In the genomic region with DNA sequence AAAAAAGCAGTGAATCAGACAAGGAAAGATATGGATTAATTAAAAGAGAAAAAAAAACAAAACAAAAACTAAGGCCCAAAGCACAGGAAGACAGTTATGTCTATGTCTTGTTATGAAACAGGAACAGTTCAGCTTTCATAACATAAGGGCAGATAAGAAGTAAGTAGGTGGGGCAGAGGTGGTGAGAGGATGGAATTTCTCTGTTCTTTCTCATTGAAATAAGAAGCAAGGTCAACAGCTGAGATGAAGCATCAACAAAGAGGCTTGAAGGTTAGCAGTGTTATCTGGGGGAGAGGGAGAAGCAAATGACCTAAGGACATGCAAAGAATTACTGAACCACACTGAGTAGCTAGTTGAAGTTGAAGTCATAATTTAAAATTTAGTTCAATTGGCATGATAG, we compare ENCODE assay signal across 17 mouse cellular contexts. TPM values are rescaled to one million over a fixed set of nuclear protein-coding genes. Genes with fewer than 3 reads are reported as not detected.
DNase-seq lines count a peak whose midpoint lies in the region; ATAC-seq and TF ChIP-seq lines count a peak whose summit lies in the region.
"Had no signal": no experiment of that assay in that cellular context is flagged by ENCODE, and none has a peak within 500 bp of the region (broad histone marks: within the 10 kb centered on the region; RNA-seq: fewer than 3 reads in every experiment).

No protein-coding gene starts in this region.

- H3K9ac ChIP-seq in heart, postnatal 0 days (replicated peaks; ENCODE audit: low read depth, low read length) = no peak overlapping the region
- no peak overlapping the region for H3K9ac ChIP-seq in MEL (ENCODE audit: control insufficient read depth, low read depth, low read length, poor library complexity, severe bottlenecking)
- H3K9ac ChIP-seq in liver, embryonic 13.5 days = no peak overlapping the region
- no peak overlapping the region for H3K9ac ChIP-seq in intestine, embryonic 16.5 days (ENCODE audit: low read depth, low read length)
- H3K9ac ChIP-seq: hindbrain, embryonic 12.5 days; intestine, embryonic 15.5 days; midbrain, embryonic 12.5 days; neural tube, embryonic 13.5 days; stomach, embryonic 15.5 days had no signal

- TF ChIP-seq RAD21 in MEL (IDR thresholded peaks at IDR 0.05; ENCODE audit: low read depth, low read length) = no peak

- H3K4me1 ChIP-seq in heart, postnatal 0 days (ENCODE audit: control insufficient read depth, insufficient read depth) = no peaks in the 10 kb centered on the region; the same call in 1 of the 2 replicates
- peaks cover 14 to 21% of the 10 kb centered on the region in 2 experiments for H3K4me1 ChIP-seq in MEL (ENCODE audit: control insufficient read depth in 1 of 2, insufficient read depth in 2 of 2, low read length in 2 of 2)
- H3K4me1 ChIP-seq in liver, embryonic 13.5 days (replicated peaks) = peaks cover 43% of the 10 kb centered on the region
- no peaks in the 10 kb centered on the region for H3K4me1 ChIP-seq in intestine, embryonic 16.5 days (ENCODE audit: control insufficient read depth, insufficient read depth, low read length)
- H3K4me1 ChIP-seq: hindbrain, embryonic 12.5 days; intestine, embryonic 15.5 days; midbrain, embryonic 12.5 days; neural tube, embryonic 13.5 days; stomach, embryonic 15.5 days had no signal

- no peaks in the 10 kb centered on the region for H3K79me2 ChIP-seq in MEL (ENCODE audit: control insufficient read depth, insufficient read depth, low read length, poor library complexity)

- H3K4me3 ChIP-seq in heart, postnatal 0 days (ENCODE audit: low read depth, low read length) = no peak overlapping the region
- H3K4me3 ChIP-seq in MEL (ENCODE audit: control insufficient read depth in 1 of 2, insufficient read depth in 1 of 2, low read depth in 2 of 2, low read length in 2 of 2) = peak overlapping the region in 1 of 2 experiments; percentile 45; a peak in 2 of 4 replicates
- no peak overlapping the region for H3K4me3 ChIP-seq in liver, embryonic 13.5 days (replicated peaks)
- H3K4me3 ChIP-seq in intestine, embryonic 16.5 days (ENCODE audit: low read length) = no peak overlapping the region
- H3K4me3 ChIP-seq: erythroblast, embryonic 14.5 days; hindbrain, embryonic 12.5 days; intestine, embryonic 15.5 days; midbrain, embryonic 12.5 days; neural tube, embryonic 13.5 days; stomach, embryonic 15.5 days had no signal

- TF ChIP-seq POLR2A in MEL (IDR thresholded peaks at IDR 0.05; ENCODE audit: control insufficient read depth in 1 of 2, insufficient read depth in 1 of 2, low read depth in 1 of 2, low read length in 2 of 2, poor library complexity in 1 of 2) = no peak

- H3K36me3 ChIP-seq in heart, postnatal 0 days (replicated peaks; ENCODE audit: control insufficient read depth, insufficient read depth, low read length) = no peaks in the 10 kb centered on the region
- H3K36me3 ChIP-seq in MEL (ENCODE audit: control insufficient read depth in 1 of 2, insufficient read depth in 2 of 2, low read length in 2 of 2) = peaks cover 0 to 20% of the 10 kb centered on the region in 2 experiments; a peak in 2 of 4 replicates
- H3K36me3 ChIP-seq in liver, embryonic 13.5 days = no peaks in the 10 kb centered on the region
- H3K36me3 ChIP-seq in intestine, embryonic 16.5 days (ENCODE audit: control insufficient read depth, insufficient read depth, low read length) = no peaks in the 10 kb centered on the region
- H3K36me3 ChIP-seq: hindbrain, embryonic 12.5 days; intestine, embryonic 15.5 days; midbrain, embryonic 12.5 days; neural tube, embryonic 13.5 days; stomach, embryonic 15.5 days had no signal

- peak; percentile 68 for DNase-seq in heart, postnatal 0 days (ENCODE audit: low spot score)
- DNase-seq in heart, adult 11 months = no peak
- DNase-seq in MEL (ENCODE audit: low read depth, low spot score) = peak; percentile 75
- no peak for DNase-seq in liver, embryonic 13.5 days
- no peak for DNase-seq in urinary bladder, postnatal 25 days (ENCODE audit: low spot score)
- DNase-seq in lung, postnatal 14 days = no peak
- DNase-seq: cerebellum, postnatal 25 days; layer of hippocampus, postnatal 36 days; spleen, adult 18-20 months had no signal

- no peak overlapping the region for H3K4me2 ChIP-seq in heart, postnatal 0 days (ENCODE audit: low read depth, low read length)
- no peak overlapping the region for H3K4me2 ChIP-seq in liver, embryonic 13.5 days
- H3K4me2 ChIP-seq in intestine, embryonic 16.5 days (ENCODE audit: low read depth, low read length) = no peak overlapping the region
- H3K4me2 ChIP-seq: hindbrain, embryonic 12.5 days; intestine, embryonic 15.5 days; midbrain, embryonic 12.5 days; neural tube, embryonic 13.5 days; stomach, embryonic 15.5 days had no signal

- H3K27me3 ChIP-seq in heart, postnatal 0 days (ENCODE audit: control insufficient read depth, insufficient read depth, low read length) = no peaks in the 10 kb centered on the region
- H3K27me3 ChIP-seq in MEL (ENCODE audit: control insufficient read depth in 1 of 2, insufficient read depth in 2 of 2, low read length in 2 of 2) = no peaks in the 10 kb centered on the region
- no peaks in the 10 kb centered on the region for H3K27me3 ChIP-seq in liver, embryonic 13.5 days
- no peaks in the 10 kb centered on the region for H3K27me3 ChIP-seq in intestine, embryonic 16.5 days (replicated peaks; ENCODE audit: control insufficient read depth, insufficient read depth, low read length)
- H3K27me3 ChIP-seq: hindbrain, embryonic 12.5 days; intestine, embryonic 15.5 days; midbrain, embryonic 12.5 days; neural tube, embryonic 13.5 days; stomach, embryonic 15.5 days had no signal

- H3K9me3 ChIP-seq in heart, postnatal 0 days (replicated peaks; ENCODE audit: control insufficient read depth, low read length) = no peaks in the 10 kb centered on the region
- no peaks in the 10 kb centered on the region for H3K9me3 ChIP-seq in MEL (replicated peaks; ENCODE audit: insufficient read depth, low read length)
- H3K9me3 ChIP-seq in liver, embryonic 13.5 days (replicated peaks) = 0 out of 2 replicates have a peak, but pooled peaks cover 3% of the 10 kb centered on the region
- no peaks in the 10 kb centered on the region for H3K9me3 ChIP-seq in intestine, embryonic 16.5 days (ENCODE audit: control insufficient read depth, low read length)
- H3K9me3 ChIP-seq: hindbrain, embryonic 12.5 days; intestine, embryonic 15.5 days; midbrain, embryonic 12.5 days; neural tube, embryonic 13.5 days; stomach, embryonic 15.5 days had no signal

- peak; percentile 85 for ATAC-seq in heart, postnatal 0 days (ENCODE audit: insufficient read depth, low read depth)
- peak; percentile 43; the same call in 1 of the 2 replicates for ATAC-seq in liver, embryonic 13.5 days (ENCODE audit: low read depth)
- no peak for ATAC-seq in intestine, embryonic 16.5 days
- ATAC-seq: forebrain, embryonic 14.5 days; intestine, embryonic 15.5 days had no signal

- peak; percentile 84 for TF ChIP-seq EP300 in heart, postnatal 0 days (IDR thresholded peaks at IDR 0.05; ENCODE audit: low read depth)
- peak; percentile 13 to 40; a peak in 2 of 4 replicates for TF ChIP-seq EP300 in MEL (IDR thresholded peaks at IDR 0.05; ENCODE audit: low read depth in 1 of 2, low read length in 2 of 2)

- no peak for TF ChIP-seq CTCF in heart, postnatal 0 days (IDR thresholded peaks at IDR 0.05; ENCODE audit: low read depth)
- TF ChIP-seq CTCF in MEL (IDR thresholded peaks at IDR 0.05 in 2 of 3, conservative IDR thresholded peaks at IDR 0.05 in 1 of 3; ENCODE audit: control insufficient read depth in 1 of 3, insufficient read depth in 1 of 3, low read depth in 2 of 3, low read length in 3 of 3, poor library complexity in 1 of 3, severe bottlenecking in 1 of 3) = no peak

- peak overlapping the region; percentile 73 for H3K27ac ChIP-seq in heart, postnatal 0 days (ENCODE audit: low read depth)
- peak overlapping the region; percentile 82 for H3K27ac ChIP-seq in MEL (ENCODE audit: control insufficient read depth, low read depth, low read length)
- peak overlapping the region; percentile 16; the same call in 1 of the 2 replicates for H3K27ac ChIP-seq in liver, embryonic 13.5 days
- H3K27ac ChIP-seq in intestine, embryonic 16.5 days (ENCODE audit: low read length) = no peak overlapping the region
- H3K27ac ChIP-seq: hindbrain, embryonic 12.5 days; intestine, embryonic 15.5 days; midbrain, embryonic 12.5 days; neural tube, embryonic 13.5 days; stomach, embryonic 15.5 days had no signal

TF ChIP-seq in MEL, 35 proteins besides CTCF, POLR2A, EP300 and RAD21:
- TF ChIP-seq POLR2AphosphoS2 (IDR thresholded peaks at IDR 0.05; ENCODE audit: low read length) (no peak), GATA1 (IDR thresholded peaks at IDR 0.05; ENCODE audit: low read depth, low read length) (peak; percentile 74), ETS1 (IDR thresholded peaks at IDR 0.05; ENCODE audit: low read depth, low read length) (peak; percentile 72), POLR2AphosphoS5 (IDR thresholded peaks at IDR 0.05; ENCODE audit: borderline replicate concordance, low read depth, low read length) (no peak), MXI1 (IDR thresholded peaks at IDR 0.05; ENCODE audit: low read depth, low read length) (no peak), TBP (IDR thresholded peaks at IDR 0.05; ENCODE audit: low read depth, low read length) (0 out of 2 replicates have a peak, but pooled peaks have one; percentile 25), HCFC1 (IDR thresholded peaks at IDR 0.05; ENCODE audit: low read depth, low read length) (no peak; the same call in 1 of the 2 replicates), USF2 (IDR thresholded peaks at IDR 0.05; ENCODE audit: borderline replicate concordance in 1 of 2, insufficient read depth in 1 of 2, low read depth in 1 of 2, low read length in 2 of 2) (no peak), MYC (IDR thresholded peaks at IDR 0.05; ENCODE audit: low read depth, low read length) (no peak), GABPA (IDR thresholded peaks at IDR 0.05; ENCODE audit: low read depth, low read length) (no peak), JUND (IDR thresholded peaks at IDR 0.05; ENCODE audit: low read depth, low read length) (no peak), SIN3A (IDR thresholded peaks at IDR 0.05; ENCODE audit: low read length) (peak; percentile 60; the same call in 1 of the 2 replicates)
TF ChIP-seq in MEL: peak in this region for 4.

RNA-seq across cellular contexts. Expression of a gene that starts 19.4 kb away (rescaled TPM):
- total RNA-seq in heart, postnatal 0 days (2014; rRNA removed; ENCODE audit: low replicate concordance) = 71.4 and 89.9 TPM in 2 replicates
- polyA plus RNA-seq in heart, postnatal 0 days (2015; fragmentation: Nextera tagmentation; extraction: Ambion mirVana) = 115 and 123 TPM in 2 replicates
- total RNA-seq in MEL (2012; rRNA removed) = 24.0 and 26.2 TPM in 2 replicates
- polyA plus RNA-seq in MEL (2012; ENCODE audit: insufficient read depth in 1 of 2, insufficient read length in 2 of 2, low read depth in 1 of 2, low replicate concordance in 2 of 2, missing spikeins in 1 of 2) = 10 to 100 TPM in 1 of 2 experiments, not detected in 1; 24.1 TPM
- 37.5 and 41.6 TPM in 2 replicates for polyA plus RNA-seq in liver, embryonic 13.5 days (2015; fragmentation: Nextera tagmentation; extraction: Ambion mirVana)
- 16.7 and 18.5 TPM in 2 replicates for polyA plus RNA-seq in intestine, embryonic 16.5 days (2015; fragmentation: Nextera tagmentation; extraction: Ambion mirVana)

Comparison
In these comparisons a context has a peak if more than half of its experiments do, and no peak if none do; other contexts are left out.
1. DNase-seq: peak in heart, postnatal 0 days (single experiment) and MEL (single experiment); none in heart, adult 11 months (single experiment), liver, embryonic 13.5 days (single experiment), urinary bladder, postnatal 25 days (single experiment) and lung, postnatal 14 days (single experiment).